Mouse (Mus musculus): Measurements from ENCODE around the gene Ndufa10. TPM values are rescaled to one million over a fixed set of nuclear protein-coding genes. Genes with fewer than 3 reads are reported as not detected.

Ndufa10 gene
- total and polyA plus RNA-seq, 3 experiments = 103 to 230 (median 139) TPM

DNA sequence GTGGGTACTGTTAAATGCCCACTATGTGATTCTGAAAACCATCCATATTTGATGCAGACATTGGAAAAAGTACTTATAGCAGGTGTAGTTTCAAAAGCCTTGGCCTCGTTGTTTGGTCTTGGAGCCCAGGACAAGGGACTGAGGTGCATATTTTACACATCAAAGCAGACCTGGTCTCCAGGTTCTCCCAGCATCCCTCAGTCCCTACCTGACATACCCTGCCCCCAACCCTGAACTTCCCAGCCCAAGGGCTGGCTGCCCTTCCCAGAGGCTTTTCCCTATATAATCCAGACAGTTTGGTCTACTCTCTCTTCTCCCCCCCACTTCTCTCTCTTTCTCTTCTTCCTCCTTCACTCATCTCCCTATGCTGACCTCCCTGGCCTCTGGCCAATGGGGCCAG lies 42.7 kb downstream of the Ndufa10 start:
- dilution Hi-C loops (cut with MboI; ENCODE audit: extremely low pct_ligation_motif_present, extremely low pct_unique_long_range_greater_than_20kb, low sequenced_read_pairs) (no loop called here), in situ Hi-C loops (cut with MboI; ENCODE audit: low pct_ligation_motif_present, low pct_unique_long_range_greater_than_20kb, low sequenced_read_pairs) (no loop called here)
- no peak overlapping the region for H3K27ac ChIP-seq (ENCODE audit: insufficient read depth, low read depth)
- H3K27me3 ChIP-seq (replicated peaks) = peaks cover 50% of the 10 kb centered on the region
- no peaks in the 10 kb centered on the region for H3K4me1 ChIP-seq (ENCODE audit: control insufficient read depth in 1 of 2, insufficient read depth in 2 of 2)
- H3K4me3 ChIP-seq (replicated peaks in 1 of 3; ENCODE audit: low read depth in 2 of 3, low read length in 2 of 3, poor library complexity in 1 of 3) = no peak overlapping the region
- DNase-seq (ENCODE audit: extremely low read depth) = no peak
- no peak overlapping the region for H3K4me2 ChIP-seq (ENCODE audit: insufficient read depth, low read depth, poor library complexity, severe bottlenecking)
- H3K36me3 ChIP-seq (replicated peaks in 1 of 2; ENCODE audit: control insufficient read depth in 1 of 2, insufficient read depth in 1 of 2, low read length in 1 of 2) = no peaks in the 10 kb centered on the region
- H3K9me3 ChIP-seq (replicated peaks; ENCODE audit: low read length) = peaks cover 9% of the 10 kb centered on the region
- H3K9ac ChIP-seq (ENCODE audit: insufficient read depth, low read depth) = no peak overlapping the region
- TF ChIP-seq BHLHE40 (IDR thresholded peaks at IDR 0.05; ENCODE audit: low read depth, low read length) (no peak), JUN (IDR thresholded peaks at IDR 0.05; ENCODE audit: insufficient read depth, low read depth, low read length) (no peak), ZNF384 (IDR thresholded peaks at IDR 0.05; ENCODE audit: low read depth, low read length) (no peak), ZKSCAN1 (IDR thresholded peaks at IDR 0.05; ENCODE audit: borderline replicate concordance, low read depth, low read length) (no peak), UBTF (IDR thresholded peaks at IDR 0.05; ENCODE audit: low read depth, low read length) (no peak), GABPA (IDR thresholded peaks at IDR 0.05; ENCODE audit: insufficient replicate concordance, low read depth, low read length) (no peak), RAD21 (IDR thresholded peaks at IDR 0.05; ENCODE audit: low read depth, low read length) (no peak), POLR2AphosphoS2 (IDR thresholded peaks at IDR 0.05; ENCODE audit: low read depth, low read length) (no peak), CHD2 (IDR thresholded peaks at IDR 0.05; ENCODE audit: low read length) (no peak)
- H3K79me2 ChIP-seq (replicated peaks; ENCODE audit: control insufficient read depth, extremely low read depth, insufficient read depth, poor library complexity, severe bottlenecking) = no peaks in the 10 kb centered on the region

GRCm38 (mm10) chr1:92424714-92425113 lies 48.9 kb downstream of the Ndufa10 start:
- H3K27ac ChIP-seq (ENCODE audit: insufficient read depth, low read depth) = no peak overlapping the region
- no peaks in the 10 kb centered on the region for H3K4me1 ChIP-seq (ENCODE audit: control insufficient read depth in 1 of 2, insufficient read depth in 2 of 2)
- no peaks in the 10 kb centered on the region for H3K79me2 ChIP-seq (replicated peaks; ENCODE audit: control insufficient read depth, extremely low read depth, insufficient read depth, poor library complexity, severe bottlenecking)
- in situ Hi-C loops (cut with MboI; ENCODE audit: low pct_ligation_motif_present, low pct_unique_long_range_greater_than_20kb, low sequenced_read_pairs) (no loop called here), dilution Hi-C loops (cut with MboI; ENCODE audit: extremely low pct_ligation_motif_present, extremely low pct_unique_long_range_greater_than_20kb, low sequenced_read_pairs) (no loop called here)
- no peak for TF ChIP-seq ETS1 (conservative IDR thresholded peaks at IDR 0.05; ENCODE audit: low read depth, low read length)
- no peak for TF ChIP-seq MXI1 (IDR thresholded peaks at IDR 0.05; ENCODE audit: low read depth, low read length)
- TF ChIP-seq RAD21 (IDR thresholded peaks at IDR 0.05; ENCODE audit: low read depth, low read length) = no peak
- TF ChIP-seq NELFE (IDR thresholded peaks at IDR 0.05; ENCODE audit: low read depth, low read length) = no peak
- TF ChIP-seq SIN3A (IDR thresholded peaks at IDR 0.05; ENCODE audit: low read length) = no peak
- TF ChIP-seq POLR2A (IDR thresholded peaks at IDR 0.05; ENCODE audit: low read depth, low read length) = no peak
- H3K27me3 ChIP-seq (replicated peaks) = peaks cover 81% of the 10 kb centered on the region
- no peaks in the 10 kb centered on the region for H3K36me3 ChIP-seq (replicated peaks in 1 of 2; ENCODE audit: control insufficient read depth in 1 of 2, insufficient read depth in 1 of 2, low read length in 1 of 2)
- H3K4me2 ChIP-seq (ENCODE audit: insufficient read depth, low read depth, poor library complexity, severe bottlenecking) = no peak overlapping the region
- H3K4me3 ChIP-seq (replicated peaks in 1 of 3; ENCODE audit: low read depth in 2 of 3, low read length in 2 of 3, poor library complexity in 1 of 3) = no peak overlapping the region
- peaks cover 13% of the 10 kb centered on the region for H3K9me3 ChIP-seq (replicated peaks; ENCODE audit: low read length)
- H3K9ac ChIP-seq (ENCODE audit: insufficient read depth, low read depth) = no peak overlapping the region
- DNase-seq (ENCODE audit: extremely low read depth) = no peak

- in situ Hi-C loops (cut with MboI; ENCODE audit: low pct_ligation_motif_present, low pct_unique_long_range_greater_than_20kb, low sequenced_read_pairs) (no loop called here), dilution Hi-C loops (cut with MboI; ENCODE audit: extremely low pct_ligation_motif_present, extremely low pct_unique_long_range_greater_than_20kb, low sequenced_read_pairs) (no loop called here)
- TF ChIP-seq ZKSCAN1 (IDR thresholded peaks at IDR 0.05; ENCODE audit: borderline replicate concordance, low read depth, low read length) (no peak), RAD21 (IDR thresholded peaks at IDR 0.05; ENCODE audit: low read depth, low read length) (peak; percentile 31), CTCF (conservative IDR thresholded peaks at IDR 0.05 in 1 of 2, IDR thresholded peaks at IDR 0.05 in 1 of 2; ENCODE audit: low read depth in 2 of 2, low read length in 2 of 2) (peak in 1 of 2 experiments; percentile 22; a peak in 2 of 4 replicates)
- Histone ChIP-seq H3K4me1 (ENCODE audit: control insufficient read depth in 1 of 2, insufficient read depth in 2 of 2) (peaks cover 0 to 4% of the 10 kb centered on the region in 2 experiments; a peak in 1 of 4 replicates), H3K27ac (ENCODE audit: insufficient read depth, low read depth) (no peak overlapping the region), H3K79me2 (replicated peaks; ENCODE audit: control insufficient read depth, extremely low read depth, insufficient read depth, poor library complexity, severe bottlenecking) (no peaks in the 10 kb centered on the region), H3K4me2 (ENCODE audit: insufficient read depth, low read depth, poor library complexity, severe bottlenecking) (no peak overlapping the region), H3K27me3 (replicated peaks) (peaks cover 97% of the 10 kb centered on the region), H3K36me3 (replicated peaks in 1 of 2; ENCODE audit: control insufficient read depth in 1 of 2, insufficient read depth in 1 of 2, low read length in 1 of 2) (no peaks in the 10 kb centered on the region), H3K9me3 (replicated peaks; ENCODE audit: low read length) (peaks cover 4% of the 10 kb centered on the region), H3K9ac (ENCODE audit: insufficient read depth, low read depth) (no peak overlapping the region), H3K4me3 (replicated peaks in 1 of 3; ENCODE audit: low read depth in 2 of 3, low read length in 2 of 3, poor library complexity in 1 of 3) (no peak overlapping the region)
- no peak for DNase-seq (ENCODE audit: extremely low read depth)
Observed at GRCm38 (mm10) chr1:92405131-92405530, 68.5 kb downstream of the Ndufa10 start.

All from CH12.LX (cell line).